Mouse (Mus musculus) thymus, adult 2 months (tissue): ENCODE measurements around the gene Rdh16. TPM values are rescaled to one million over a fixed set of nuclear protein-coding genes. Genes with fewer than 3 reads are reported as not detected.
"Not testable (repeated sequence)": the region's sequence is repeated elsewhere in the genome, so short reads cannot be mapped to it uniquely, and the experiment has no call there.

Source experiments
- DNase-seq: peaks from one replicate; pipeline ENCODE4 v3.0.0; 2021
- H3K27ac ChIP-seq: fragments of 200-500 bp; 2 replicates; pipeline ENCODE4 v1.5.1; 2012; ENCODE audit warnings: low read length, control low read depth; ENCODE audit not compliant: control insufficient read depth, insufficient read depth
- H3K27me3 ChIP-seq: fragments of 200-500 bp; 2 replicates; pipeline ENCODE4 v1.6.1; 2012; ENCODE audit warnings: mild to moderate bottlenecking, low read length, moderate library complexity, mixed read lengths; ENCODE audit not compliant: control insufficient read depth, insufficient read depth
- H3K36me3 ChIP-seq: fragments of 200-500 bp; 2 replicates; pipeline ENCODE4 v1.6.1; 2012; ENCODE audit warnings: mild to moderate bottlenecking, low read length, moderate library complexity; ENCODE audit not compliant: control insufficient read depth, insufficient read depth
- H3K4me1 ChIP-seq: fragments of 200-500 bp; replicated peaks from 2 replicates; pipeline ENCODE4 v1.6.1; 2012; ENCODE audit warnings: low read length; ENCODE audit not compliant: control insufficient read depth, insufficient read depth
- H3K4me3 ChIP-seq: fragments of 200-500 bp; 2 replicates; pipeline ENCODE4 v1.5.1; 2012; ENCODE audit warnings: mild to moderate bottlenecking, low read length, control low read depth, moderate library complexity; ENCODE audit not compliant: control insufficient read depth, insufficient read depth
- CTCF ChIP-seq: fragments of 200-500 bp; IDR thresholded peaks from 2 replicates; pipeline ENCODE4 v1.5.1; 2012; ENCODE audit warnings: mild to moderate bottlenecking, control low read depth, low read length, moderate library complexity, borderline replicate concordance; ENCODE audit not compliant: control insufficient read depth, poor library complexity, insufficient read depth; ENCODE audit errors: extremely low read depth
- POLR2A ChIP-seq: fragments of 200-500 bp; IDR thresholded peaks from 2 replicates; pipeline ENCODE4 v1.6.1; 2012; ENCODE audit warnings: mild to moderate bottlenecking, low read length, control low read depth, moderate library complexity; ENCODE audit not compliant: control insufficient read depth, poor library complexity, insufficient read depth; ENCODE audit errors: extremely low read depth
- WGBS: fragments of 180-500 bp; shearing (Covaris S2); methylation state at CpG from one replicate; pipeline ENCODE4 v1.1.7; 2018; 5-methylcytosine and 5-hydroxymethylcytosine counted together
- polyA plus RNA-seq: library from polyadenylated mRNA; depleted of rRNA; stranded (reverse); fragments of >200 nt; gene quantifications from 2 replicates; pipeline ENCODE4 v1.2.3, GENCODE M21; 2012

The Rdh16 gene
- polyA plus RNA-seq, 1 experiment = 0.03 TPM

DNA sequence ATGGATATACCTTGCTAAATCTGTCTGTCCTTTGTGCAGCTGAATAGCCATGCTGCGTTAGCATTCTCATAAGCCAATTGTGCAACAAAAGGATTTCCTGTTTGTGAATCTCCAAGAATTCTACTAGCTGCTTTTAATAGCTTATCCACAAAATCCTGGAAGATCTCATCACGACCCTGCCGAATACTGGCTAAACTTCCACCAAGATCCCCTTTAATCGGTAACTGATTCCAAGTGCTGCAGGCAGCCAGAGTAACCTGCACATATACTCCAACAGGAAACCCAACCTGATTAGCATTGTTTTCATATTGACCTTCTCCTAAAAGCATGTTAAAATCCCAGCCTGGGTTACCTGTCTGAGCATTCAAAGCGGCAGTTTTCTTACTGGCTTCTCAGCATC lies 34.3 kb downstream of the Rdh16 start:
- Histone ChIP-seq H3K27ac (no peak overlapping the region), H3K4me1 (no peaks in the 10 kb centered on the region), H3K27me3 (no peaks in the 10 kb centered on the region), H3K4me3 (no peak overlapping the region), H3K36me3 (no peaks in the 10 kb centered on the region)
- no peak for DNase-seq
- WGBS = 84% methylated on average over 5 of the region's 5 CpGs
- no peak for TF ChIP-seq CTCF
- TF ChIP-seq POLR2A = no peak

DNA sequence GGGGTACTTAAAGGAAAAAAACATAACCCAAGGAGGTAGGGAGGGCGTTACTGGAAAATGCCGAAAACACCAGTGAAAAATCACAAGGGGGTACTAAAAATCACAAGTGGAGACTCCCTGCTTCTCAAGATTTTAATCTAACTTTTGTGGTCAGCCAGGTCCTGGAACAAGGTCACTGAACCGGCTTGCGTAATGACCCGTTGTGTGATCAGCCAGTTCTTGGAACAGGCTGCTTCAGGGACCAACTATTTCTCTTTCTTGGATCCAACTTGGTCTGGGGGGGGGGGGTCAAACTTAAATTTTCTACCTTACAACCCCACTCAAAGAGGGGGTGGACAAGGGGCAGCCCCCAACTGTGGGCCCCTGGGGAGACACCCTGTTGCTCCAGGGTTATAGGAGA lies 36.8 kb downstream of the Rdh16 start:
- H3K4me1 ChIP-seq, H3K36me3 ChIP-seq, H3K27me3 ChIP-seq, DNase-seq, H3K27ac ChIP-seq, H3K4me3 ChIP-seq: not testable (repeated sequence)
- WGBS = 94% methylated on average over 5 of the region's 5 CpGs

DNA sequence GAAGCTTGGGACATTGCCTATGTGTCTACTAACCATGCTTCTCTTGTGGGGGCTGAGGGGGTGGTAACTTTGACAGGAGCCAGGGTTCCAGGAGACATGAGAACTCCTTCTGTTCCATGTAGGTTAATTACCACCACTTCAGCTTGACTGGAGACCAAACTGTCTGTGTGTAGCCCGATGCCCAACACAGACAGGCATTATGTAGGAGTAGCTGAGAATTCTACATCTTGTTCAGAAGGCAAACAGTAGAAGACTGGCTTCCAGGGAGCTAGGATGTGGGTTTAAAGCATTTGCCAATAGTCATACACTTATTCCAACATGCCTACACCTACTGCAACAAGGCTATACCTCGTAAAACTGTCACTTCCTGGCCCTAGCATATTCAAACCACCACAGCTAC lies 37.6 kb downstream of the Rdh16 start:
- TF ChIP-seq POLR2A (no peak), CTCF (no peak)
- Histone ChIP-seq H3K36me3 (no peaks in the 10 kb centered on the region), H3K4me1 (no peaks in the 10 kb centered on the region), H3K27me3 (no peaks in the 10 kb centered on the region), H3K27ac (no peak overlapping the region), H3K4me3 (no peak overlapping the region)
- no peak for DNase-seq
- WGBS = 92% methylated on average over 2 of the region's 2 CpGs

DNA sequence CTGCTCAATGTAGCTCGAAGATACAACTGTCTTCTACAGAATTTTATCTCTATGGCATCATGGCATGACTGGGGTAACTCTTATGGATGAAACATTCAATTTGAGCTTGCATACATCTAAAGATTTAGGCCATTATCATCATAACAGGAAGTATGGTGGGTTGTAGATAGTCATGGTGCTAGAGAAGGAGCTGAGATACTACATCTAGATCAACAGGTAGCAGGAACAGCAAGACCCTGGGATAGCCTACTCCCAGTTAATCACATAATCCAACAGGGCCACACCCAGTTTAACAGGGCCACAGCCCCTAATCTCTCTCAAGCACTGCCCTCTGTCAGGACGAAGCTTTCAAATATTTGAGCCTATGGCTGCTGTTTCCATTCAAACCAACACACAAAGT lies 39.8 kb downstream of the Rdh16 start:
- H3K27me3 ChIP-seq = no peaks in the 10 kb centered on the region
- WGBS = 80% methylated on average over 2 of the region's 2 CpGs
- no peak overlapping the region for H3K4me3 ChIP-seq
- H3K4me1 ChIP-seq = no peaks in the 10 kb centered on the region
- no peak for DNase-seq
- TF ChIP-seq POLR2A = no peak
- TF ChIP-seq CTCF = no peak
- H3K36me3 ChIP-seq = no peaks in the 10 kb centered on the region
- H3K27ac ChIP-seq = no peak overlapping the region

DNA sequence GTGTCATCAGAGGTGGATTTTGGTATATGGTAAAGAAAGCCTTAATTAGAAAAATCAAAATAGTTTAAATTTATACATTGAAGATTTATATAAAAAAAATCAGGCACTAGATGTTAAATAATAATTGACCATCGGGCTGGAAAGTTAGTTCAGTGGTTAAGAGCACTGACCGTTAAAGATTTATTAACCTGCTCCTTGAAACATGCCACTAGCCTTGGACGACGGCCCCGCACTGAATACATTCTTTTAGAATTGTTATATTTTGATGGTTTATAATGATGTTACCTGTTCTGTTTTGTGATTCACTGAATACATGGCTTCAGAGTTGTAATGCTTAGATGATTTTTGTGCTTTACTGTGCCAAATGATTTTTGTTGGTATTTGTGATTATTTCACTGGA lies 45.0 kb downstream of the Rdh16 start:
- WGBS = 97% methylated on average over 5 of the region's 5 CpGs
- not testable (repeated sequence) for H3K27ac ChIP-seq, H3K4me3 ChIP-seq, H3K27me3 ChIP-seq, H3K36me3 ChIP-seq, DNase-seq, H3K4me1 ChIP-seq

DNA sequence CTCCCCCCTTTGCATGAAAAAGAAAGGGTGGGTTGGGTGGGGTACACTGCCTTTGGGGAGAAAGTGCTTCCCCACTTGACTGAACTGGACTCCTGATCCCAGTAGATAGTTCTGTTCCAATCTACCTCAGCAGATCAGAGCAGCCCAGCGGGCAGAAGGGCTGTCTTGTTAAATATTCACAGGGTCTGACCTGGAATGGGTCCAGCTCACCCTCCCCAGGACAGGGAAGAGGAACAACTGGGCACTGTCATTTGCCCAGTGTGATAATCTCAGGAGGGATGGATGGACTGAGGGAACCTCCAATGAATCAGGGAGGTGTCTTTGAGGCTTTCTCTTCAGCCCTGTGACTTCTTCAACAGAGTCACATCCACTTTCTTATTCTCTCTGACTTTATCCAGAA lies 47.1 kb downstream of the Rdh16 start:
- Histone ChIP-seq H3K4me1 (no peaks in the 10 kb centered on the region), H3K4me3 (no peak overlapping the region), H3K36me3 (no peaks in the 10 kb centered on the region), H3K27ac (no peak overlapping the region), H3K27me3 (no peaks in the 10 kb centered on the region)
- DNase-seq = no peak
- no peak for TF ChIP-seq CTCF
- no peak for TF ChIP-seq POLR2A
- 93% methylated on average over 1 of the region's 1 CpGs for WGBS

DNA sequence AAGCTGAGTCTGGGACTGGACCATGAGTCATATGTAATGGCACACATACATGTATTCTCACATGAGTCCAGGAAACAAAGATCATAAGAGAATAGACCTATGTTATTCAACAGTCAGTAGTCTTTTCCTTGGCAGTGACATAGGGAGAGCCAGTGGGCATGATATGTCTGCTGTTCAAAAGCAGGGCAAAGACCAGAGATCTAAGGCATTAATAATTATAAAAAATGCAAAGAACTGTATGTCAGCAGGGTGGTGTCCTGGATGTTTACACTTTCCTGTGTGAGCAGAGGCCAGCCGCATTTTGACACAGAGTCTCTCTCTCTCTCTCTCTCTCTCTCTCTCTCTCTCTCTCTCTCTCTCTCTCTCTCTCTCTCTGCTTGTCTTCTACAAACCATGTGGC lies 48.7 kb downstream of the Rdh16 start, which contains the start of gene Rdh19:
Gene Rdh19, plus strand, starts transcription at position 301 of the 400 bp plus-strand sequence.
- H3K27me3 ChIP-seq = no peaks in the 10 kb centered on the region
- DNase-seq = no peak
- WGBS = 91% methylated on average over 1 of the region's 1 CpGs
- H3K36me3 ChIP-seq = no peaks in the 10 kb centered on the region
- no peak within 1 kb of the TSS for H3K4me3 ChIP-seq
- H3K27ac ChIP-seq = no peak within 1 kb of the TSS
- no peaks in the 10 kb centered on the region for H3K4me1 ChIP-seq
- TF ChIP-seq CTCF = no peak
- TF ChIP-seq POLR2A = no peak
